Mouse (Mus musculus): ENCODE measurements at regions not wholly inside any gene's neighbourhood (a gene's known extent, or its start where the extent isn't known, plus 50 kb on each side); places are given as distances from the start of the nearest gene placed in this dataset.

GRCm38 (mm10) chr15:56197425-56198201 is 1279.8 kb downstream of the Slc22a22 start:
- Histone ChIP-seq H3K79me2 (replicated peaks; ENCODE audit: control insufficient read depth, extremely low read depth, insufficient read depth, poor library complexity, severe bottlenecking) (no peaks in the 10 kb centered on the region), H3K27ac (ENCODE audit: insufficient read depth, low read depth) (no peak overlapping the region), H3K27me3 (replicated peaks) (no peaks in the 10 kb centered on the region), H3K4me2 (ENCODE audit: insufficient read depth, low read depth, poor library complexity, severe bottlenecking) (no peak overlapping the region), H3K4me3 (replicated peaks in 1 of 3; ENCODE audit: low read depth in 2 of 3, low read length in 2 of 3, poor library complexity in 1 of 3) (no peak overlapping the region), H3K36me3 (replicated peaks in 1 of 2; ENCODE audit: control insufficient read depth in 1 of 2, insufficient read depth in 1 of 2, low read length in 1 of 2) (no peaks in the 10 kb centered on the region), H3K9ac (ENCODE audit: insufficient read depth, low read depth) (no peak overlapping the region), H3K9me3 (replicated peaks; ENCODE audit: low read length) (no peaks in the 10 kb centered on the region), H3K4me1 (ENCODE audit: control insufficient read depth in 1 of 2, insufficient read depth in 2 of 2) (peaks cover 0 to 5% of the 10 kb centered on the region in 2 experiments; a peak in 1 of 4 replicates)
- dilution Hi-C loops (cut with MboI; ENCODE audit: extremely low pct_ligation_motif_present, extremely low pct_unique_long_range_greater_than_20kb, low sequenced_read_pairs): no loop called here
- no peak for TF ChIP-seq MXI1 (IDR thresholded peaks at IDR 0.05; ENCODE audit: low read depth, low read length)
- TF ChIP-seq KAT2A (IDR thresholded peaks at IDR 0.05; ENCODE audit: insufficient replicate concordance, low read length): no peak
- TF ChIP-seq PAX5 (IDR thresholded peaks at IDR 0.05; ENCODE audit: low read length): no peak
- TF ChIP-seq SIN3A (IDR thresholded peaks at IDR 0.05; ENCODE audit: low read length): no peak
- TF ChIP-seq GABPA (IDR thresholded peaks at IDR 0.05; ENCODE audit: insufficient replicate concordance, low read depth, low read length): no peak
- DNase-seq (ENCODE audit: extremely low read depth): no peak
- in situ Hi-C loops (cut with MboI; ENCODE audit: low pct_ligation_motif_present, low pct_unique_long_range_greater_than_20kb, low sequenced_read_pairs): no loop called here

GRCm38 (mm10) chr15:56166236-56166635 is 1311.2 kb downstream of the Slc22a22 start:
- no peaks in the 10 kb centered on the region for H3K4me1 ChIP-seq (ENCODE audit: control insufficient read depth in 1 of 2, insufficient read depth in 2 of 2)
- dilution Hi-C loops (cut with MboI; ENCODE audit: extremely low pct_ligation_motif_present, extremely low pct_unique_long_range_greater_than_20kb, low sequenced_read_pairs): no loop called here

GRCm38 (mm10) chr15:56158726-56159125 is 1318.7 kb downstream of the Slc22a22 start:
- Histone ChIP-seq H3K4me2 (ENCODE audit: insufficient read depth, low read depth, poor library complexity, severe bottlenecking) (no peak overlapping the region), H3K27ac (ENCODE audit: insufficient read depth, low read depth) (no peak overlapping the region), H3K4me1 (ENCODE audit: control insufficient read depth in 1 of 2, insufficient read depth in 2 of 2) (no peaks in the 10 kb centered on the region), H3K4me3 (replicated peaks in 1 of 3; ENCODE audit: low read depth in 2 of 3, low read length in 2 of 3, poor library complexity in 1 of 3) (no peak overlapping the region), H3K9me3 (replicated peaks; ENCODE audit: low read length) (no peaks in the 10 kb centered on the region), H3K27me3 (replicated peaks) (no peaks in the 10 kb centered on the region), H3K9ac (ENCODE audit: insufficient read depth, low read depth) (no peak overlapping the region), H3K79me2 (replicated peaks; ENCODE audit: control insufficient read depth, extremely low read depth, insufficient read depth, poor library complexity, severe bottlenecking) (no peaks in the 10 kb centered on the region), H3K36me3 (replicated peaks in 1 of 2; ENCODE audit: control insufficient read depth in 1 of 2, insufficient read depth in 1 of 2, low read length in 1 of 2) (no peaks in the 10 kb centered on the region)
- no peak for DNase-seq (ENCODE audit: extremely low read depth)
- in situ Hi-C loops (cut with MboI; ENCODE audit: low pct_ligation_motif_present, low pct_unique_long_range_greater_than_20kb, low sequenced_read_pairs): no loop called here
- TF ChIP-seq ETS1 (conservative IDR thresholded peaks at IDR 0.05; ENCODE audit: low read depth, low read length) (no peak), ELF1 (IDR thresholded peaks at IDR 0.05; ENCODE audit: low read depth, low read length) (no peak), CHD1 (IDR thresholded peaks at IDR 0.05; ENCODE audit: low read depth, low read length) (no peak), UBTF (IDR thresholded peaks at IDR 0.05; ENCODE audit: low read depth, low read length) (no peak), RAD21 (IDR thresholded peaks at IDR 0.05; ENCODE audit: low read depth, low read length) (no peak), SIN3A (IDR thresholded peaks at IDR 0.05; ENCODE audit: low read length) (no peak), KAT2A (IDR thresholded peaks at IDR 0.05; ENCODE audit: insufficient replicate concordance, low read length) (no peak), ZMIZ1 (IDR thresholded peaks at IDR 0.05; ENCODE audit: low read depth, low read length) (no peak), NRF1 (IDR thresholded peaks at IDR 0.05; ENCODE audit: low read depth, low read length) (no peak), MAFK (IDR thresholded peaks at IDR 0.05; ENCODE audit: insufficient replicate concordance, low read length) (no peak), NELFE (IDR thresholded peaks at IDR 0.05; ENCODE audit: low read depth, low read length) (no peak), MEF2A (IDR thresholded peaks at IDR 0.05; ENCODE audit: borderline replicate concordance, low read depth, low read length) (no peak), JUN (IDR thresholded peaks at IDR 0.05; ENCODE audit: insufficient read depth, low read depth, low read length) (no peak), JUND (conservative IDR thresholded peaks at IDR 0.05; ENCODE audit: low read depth, low read length) (no peak), ZNF384 (IDR thresholded peaks at IDR 0.05; ENCODE audit: low read depth, low read length) (no peak), EP300 (IDR thresholded peaks at IDR 0.05; ENCODE audit: low read length) (no peak)
- dilution Hi-C loops (cut with MboI; ENCODE audit: extremely low pct_ligation_motif_present, extremely low pct_unique_long_range_greater_than_20kb, low sequenced_read_pairs): no loop called here

More at GRCm38 (mm10) chr15:56166236-56166635, 1311.2 kb downstream of the Slc22a22 start:
- no peak overlapping the region for H3K9ac ChIP-seq (ENCODE audit: insufficient read depth, low read depth)
- no peaks in the 10 kb centered on the region for H3K27me3 ChIP-seq (replicated peaks)
- H3K4me2 ChIP-seq (ENCODE audit: insufficient read depth, low read depth, poor library complexity, severe bottlenecking): no peak overlapping the region
- H3K9me3 ChIP-seq (replicated peaks; ENCODE audit: low read length): no peaks in the 10 kb centered on the region
- H3K36me3 ChIP-seq (replicated peaks in 1 of 2; ENCODE audit: control insufficient read depth in 1 of 2, insufficient read depth in 1 of 2, low read length in 1 of 2): no peaks in the 10 kb centered on the region
- TF ChIP-seq ZMIZ1 (IDR thresholded peaks at IDR 0.05; ENCODE audit: low read depth, low read length) (no peak), RAD21 (IDR thresholded peaks at IDR 0.05; ENCODE audit: low read depth, low read length) (no peak), ETS1 (conservative IDR thresholded peaks at IDR 0.05; ENCODE audit: low read depth, low read length) (no peak), USF1 (IDR thresholded peaks at IDR 0.05; ENCODE audit: low read depth, low read length) (no peak), MXI1 (IDR thresholded peaks at IDR 0.05; ENCODE audit: low read depth, low read length) (no peak), ZNF384 (IDR thresholded peaks at IDR 0.05; ENCODE audit: low read depth, low read length) (no peak), CTCF (conservative IDR thresholded peaks at IDR 0.05 in 1 of 2, IDR thresholded peaks at IDR 0.05 in 1 of 2; ENCODE audit: low read depth in 2 of 2, low read length in 2 of 2) (no peak)
- no peak overlapping the region for H3K27ac ChIP-seq (ENCODE audit: insufficient read depth, low read depth)
- DNase-seq (ENCODE audit: extremely low read depth): no peak
- H3K4me3 ChIP-seq (replicated peaks in 1 of 3; ENCODE audit: low read depth in 2 of 3, low read length in 2 of 3, poor library complexity in 1 of 3): no peak overlapping the region
- no peaks in the 10 kb centered on the region for H3K79me2 ChIP-seq (replicated peaks; ENCODE audit: control insufficient read depth, extremely low read depth, insufficient read depth, poor library complexity, severe bottlenecking)
- in situ Hi-C loops (cut with MboI; ENCODE audit: low pct_ligation_motif_present, low pct_unique_long_range_greater_than_20kb, low sequenced_read_pairs): no loop called here

All from CH12.LX (cell line).